Mouse (Mus musculus): ENCODE measurements around the gene Cox10. TPM values are rescaled to one million over a fixed set of nuclear protein-coding genes. Genes with fewer than 3 reads are reported as not detected.

Cox10 gene
- polyA plus RNA-seq, 1 experiment, result 32.9 TPM

DNA sequence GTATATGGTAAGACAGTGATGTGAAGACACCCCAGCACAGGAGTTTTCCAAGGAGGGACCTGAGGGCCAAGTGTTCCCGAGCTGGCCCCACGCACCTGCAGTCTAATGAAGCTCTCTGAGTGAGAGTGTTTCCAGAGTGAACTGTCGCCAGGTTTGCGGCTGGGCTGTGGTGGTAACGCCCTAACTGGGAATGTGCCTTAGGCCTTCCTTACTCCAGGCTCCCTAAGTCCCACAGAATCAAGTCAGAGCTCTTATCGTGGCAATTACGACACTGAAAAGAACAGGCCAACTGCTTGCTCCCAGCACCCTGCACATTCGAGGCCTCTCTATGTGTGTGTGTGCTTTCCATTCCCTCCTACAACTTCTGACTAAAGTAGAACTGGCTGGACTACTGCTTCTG, 51.8 kb downstream of the Cox10 start:
- Histone ChIP-seq H3K4me3 (ENCODE audit: insufficient read depth, low read depth, low read length) (no peak overlapping the region), H3K27ac (replicated peaks; ENCODE audit: low read depth, low read length) (no peak overlapping the region), H3K4me1 (ENCODE audit: control insufficient read depth, insufficient read depth, insufficient read length, low read length) (no peaks in the 10 kb centered on the region; the same call in 1 of the 2 replicates)

DNA sequence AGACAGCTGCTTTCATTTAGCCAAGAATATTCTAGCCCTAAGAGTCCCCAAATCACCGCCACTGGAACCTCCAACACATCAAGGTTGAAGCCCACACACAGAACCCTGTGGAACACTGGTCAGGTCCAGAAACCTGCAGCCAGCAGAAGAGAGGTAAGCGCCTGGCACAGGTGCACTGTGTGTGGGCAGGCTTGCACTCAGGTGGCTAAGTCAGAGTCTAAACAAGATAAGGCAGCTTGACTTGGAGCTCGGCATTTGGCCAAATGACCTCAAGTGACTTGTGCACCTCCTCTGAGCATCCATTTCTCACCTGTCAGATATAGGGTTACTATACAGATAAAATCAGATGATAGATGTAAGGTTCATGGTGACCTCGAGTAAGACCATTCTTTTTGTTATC, 53.4 kb downstream of the Cox10 start:
- Histone ChIP-seq H3K27ac (replicated peaks; ENCODE audit: low read depth, low read length) (no peak overlapping the region), H3K4me3 (ENCODE audit: insufficient read depth, low read depth, low read length) (no peak overlapping the region), H3K4me1 (ENCODE audit: control insufficient read depth, insufficient read depth, insufficient read length, low read length) (no peaks in the 10 kb centered on the region; the same call in 1 of the 2 replicates)

DNA sequence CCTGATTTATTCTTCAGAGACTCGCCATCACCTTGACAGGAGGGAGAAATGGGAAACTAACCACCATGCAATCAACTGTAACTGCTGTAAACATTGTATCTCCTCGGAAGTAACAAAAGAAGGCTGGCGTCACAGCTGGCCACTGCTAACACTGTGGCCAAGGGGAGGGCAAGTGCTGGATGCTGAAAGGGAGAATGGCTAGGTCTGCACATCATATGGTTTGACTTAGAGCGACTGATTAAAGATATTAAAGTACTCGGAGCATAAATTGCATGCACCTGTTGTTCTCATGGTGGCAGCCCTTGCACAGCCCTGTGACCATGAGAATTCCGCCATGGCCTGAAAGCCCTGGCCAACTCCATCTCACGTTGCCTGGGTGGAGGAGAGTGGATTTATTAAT, 54.7 kb downstream of the Cox10 start:
- no peaks in the 10 kb centered on the region; the same call in 1 of the 2 replicates for H3K4me1 ChIP-seq (ENCODE audit: control insufficient read depth, insufficient read depth, insufficient read length, low read length)
- no peak overlapping the region for H3K4me3 ChIP-seq (ENCODE audit: insufficient read depth, low read depth, low read length)
- H3K27ac ChIP-seq (replicated peaks; ENCODE audit: low read depth, low read length), result no peak overlapping the region

DNA sequence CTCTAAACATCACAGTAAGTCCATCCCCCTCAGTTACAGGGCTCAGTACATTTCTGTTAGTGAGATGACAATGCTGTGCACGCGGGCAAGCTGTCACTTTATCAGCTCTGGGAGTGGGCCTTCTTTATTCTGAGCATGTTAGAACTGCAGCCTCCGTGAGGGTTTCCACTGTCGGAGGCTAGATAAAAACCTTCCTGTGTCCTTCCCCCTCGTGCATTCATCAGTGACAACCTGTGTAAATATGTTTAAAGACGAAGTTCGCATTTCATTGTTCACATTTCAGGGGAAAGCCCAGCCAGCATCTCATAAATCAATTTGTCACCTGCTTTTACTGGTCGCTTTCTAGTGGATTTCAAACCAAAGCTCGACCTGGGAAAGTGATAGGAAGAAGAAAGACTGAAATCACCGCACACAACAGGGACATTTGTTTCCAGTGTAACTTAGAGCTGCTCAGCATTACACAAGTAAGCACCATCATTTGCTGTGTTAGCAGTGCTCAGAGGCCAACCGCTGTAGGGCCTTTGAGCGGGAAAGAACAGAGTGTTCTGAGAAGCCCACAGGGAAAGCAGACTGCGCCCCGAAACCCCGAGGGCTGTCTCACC, 55.8 kb downstream of the Cox10 start:
- Histone ChIP-seq H3K27ac (replicated peaks; ENCODE audit: low read depth, low read length) (no peak overlapping the region), H3K4me3 (ENCODE audit: insufficient read depth, low read depth, low read length) (no peak overlapping the region), H3K4me1 (ENCODE audit: control insufficient read depth, insufficient read depth, insufficient read length, low read length) (no peaks in the 10 kb centered on the region; the same call in 1 of the 2 replicates)

GRCm38 (mm10) chr11:64022403-64023047, 56.7 kb downstream of the Cox10 start:
- H3K27ac ChIP-seq (replicated peaks; ENCODE audit: low read depth, low read length), result no peak overlapping the region
- no peaks in the 10 kb centered on the region; the same call in 1 of the 2 replicates for H3K4me1 ChIP-seq (ENCODE audit: control insufficient read depth, insufficient read depth, insufficient read length, low read length)
- no peak overlapping the region for H3K4me3 ChIP-seq (ENCODE audit: insufficient read depth, low read depth, low read length)

DNA sequence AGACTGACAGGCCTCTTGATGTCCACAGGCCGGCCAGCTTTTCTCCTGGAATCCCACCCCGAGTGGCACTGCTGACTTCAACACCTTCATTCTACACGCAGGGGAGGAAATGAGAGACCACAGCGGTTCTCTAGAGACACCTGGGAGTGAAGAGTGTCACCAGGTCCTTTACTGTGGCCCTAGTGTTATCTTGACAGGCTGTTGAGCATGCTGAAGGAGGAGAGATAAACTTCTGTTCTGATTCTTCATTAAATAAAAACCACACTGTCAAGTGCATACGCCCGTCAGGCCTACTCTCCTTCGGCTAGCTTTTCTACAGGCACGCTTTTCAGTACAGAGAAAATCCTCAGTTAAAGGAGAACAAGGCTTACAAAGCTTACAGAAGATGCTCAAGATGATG, 60.0 kb downstream of the Cox10 start:
- Histone ChIP-seq H3K4me1 (ENCODE audit: control insufficient read depth, insufficient read depth, insufficient read length, low read length) (peaks cover 6% of the 10 kb centered on the region), H3K27ac (replicated peaks; ENCODE audit: low read depth, low read length) (no peak overlapping the region), H3K4me3 (ENCODE audit: insufficient read depth, low read depth, low read length) (no peak overlapping the region)

DNA sequence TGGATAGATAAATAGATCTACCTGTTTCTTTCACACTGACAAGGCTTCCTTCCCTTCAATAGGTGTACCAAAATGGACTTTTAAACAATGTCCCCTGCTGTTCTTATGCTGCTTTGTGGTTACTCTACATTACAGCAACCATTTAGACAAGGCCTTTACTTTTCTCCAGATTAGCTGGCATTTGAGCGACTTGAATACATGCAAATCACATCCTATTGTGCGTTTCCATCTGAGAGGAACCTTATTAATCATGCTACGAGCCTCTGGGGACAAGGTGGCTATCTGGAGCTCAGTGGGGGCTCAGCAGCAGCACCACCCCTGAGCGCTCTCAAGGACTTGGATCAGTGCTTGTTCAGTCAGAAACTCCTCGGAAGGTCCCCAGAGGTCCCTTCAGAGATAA, 61.1 kb downstream of the Cox10 start:
- Histone ChIP-seq H3K4me3 (ENCODE audit: insufficient read depth, low read depth, low read length) (no peak overlapping the region), H3K27ac (replicated peaks; ENCODE audit: low read depth, low read length) (no peak overlapping the region), H3K4me1 (ENCODE audit: control insufficient read depth, insufficient read depth, insufficient read length, low read length) (peaks cover 6% of the 10 kb centered on the region)

GRCm38 (mm10) chr11:64015309-64015708, 64.0 kb downstream of the Cox10 start:
- Histone ChIP-seq H3K4me3 (ENCODE audit: insufficient read depth, low read depth, low read length) (no peak overlapping the region), H3K27ac (replicated peaks; ENCODE audit: low read depth, low read length) (no peak overlapping the region), H3K4me1 (ENCODE audit: control insufficient read depth, insufficient read depth, insufficient read length, low read length) (peaks cover 6% of the 10 kb centered on the region)

DNA sequence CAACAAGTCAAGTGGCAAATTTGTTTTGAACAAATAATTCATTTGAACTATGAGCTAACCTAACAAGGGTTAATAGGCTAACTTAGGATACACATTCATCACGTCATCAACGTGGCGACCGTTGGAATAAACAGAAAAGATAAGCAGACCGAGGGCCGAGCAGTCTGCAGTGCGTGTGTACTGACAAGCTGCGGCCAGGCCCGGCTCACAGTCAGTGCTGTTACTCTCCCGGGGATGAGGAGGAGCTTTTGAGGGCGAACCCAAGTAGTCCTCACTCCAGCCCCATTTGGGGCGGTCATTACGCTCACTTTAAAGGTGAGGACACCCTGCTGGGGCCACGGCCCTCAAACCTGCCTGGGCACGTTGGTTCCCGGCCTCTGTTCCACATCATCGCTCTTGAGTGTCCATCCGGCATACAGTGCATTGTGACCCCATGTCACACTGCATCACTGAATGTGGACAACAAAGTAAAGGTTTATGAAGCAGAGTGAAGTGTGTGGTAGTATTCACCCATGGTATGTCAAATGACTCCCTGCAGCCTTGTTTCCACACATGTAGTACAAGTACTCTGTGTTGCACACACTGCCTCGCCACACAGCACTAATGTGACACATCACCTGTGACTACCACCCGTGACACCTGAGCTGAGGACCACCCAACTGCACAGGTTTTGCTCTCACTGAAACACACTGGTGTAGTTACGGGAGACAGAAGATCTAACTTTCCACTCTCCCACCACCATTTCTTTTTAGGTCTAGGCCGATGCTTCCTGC, 68.4 kb downstream of the Cox10 start:
- Histone ChIP-seq H3K27ac (replicated peaks; ENCODE audit: low read depth, low read length) (no peak overlapping the region), H3K4me3 (ENCODE audit: insufficient read depth, low read depth, low read length) (no peak overlapping the region), H3K4me1 (ENCODE audit: control insufficient read depth, insufficient read depth, insufficient read length, low read length) (peaks cover 3% of the 10 kb centered on the region)

DNA sequence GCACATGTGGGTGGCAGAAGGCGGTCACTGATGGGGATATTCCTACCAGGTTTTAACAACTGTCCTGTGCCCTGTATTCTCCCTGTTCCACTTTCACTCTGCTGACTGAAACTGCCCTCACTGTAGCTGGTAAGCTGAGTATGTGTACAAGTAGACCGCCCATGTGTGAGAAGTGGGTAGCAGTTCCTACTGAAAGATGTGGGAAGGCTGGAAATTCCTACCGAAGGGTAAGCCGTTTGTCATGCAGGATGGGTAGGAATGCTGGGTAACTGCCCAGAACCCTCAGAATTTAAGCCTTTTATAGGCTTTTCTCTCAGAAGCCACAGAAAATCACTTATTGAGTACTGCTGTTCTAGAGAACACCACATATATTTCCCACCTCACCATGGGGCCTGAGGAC, 75.1 kb downstream of the Cox10 start:
- Histone ChIP-seq H3K4me3 (ENCODE audit: insufficient read depth, low read depth, low read length) (no peak overlapping the region), H3K27ac (replicated peaks; ENCODE audit: low read depth, low read length) (no peak overlapping the region), H3K4me1 (ENCODE audit: control insufficient read depth, insufficient read depth, insufficient read length, low read length) (peaks cover 19% of the 10 kb centered on the region)

- H3K27ac ChIP-seq (replicated peaks; ENCODE audit: low read depth, low read length), result no peak overlapping the region
- H3K4me3 ChIP-seq (ENCODE audit: insufficient read depth, low read depth, low read length), result no peak overlapping the region
- H3K4me1 ChIP-seq (ENCODE audit: control insufficient read depth, insufficient read depth, insufficient read length, low read length), result peaks cover 19% of the 10 kb centered on the region
Observed at GRCm38 (mm10) chr11:64003484-64003883, 75.8 kb downstream of the Cox10 start.

DNA sequence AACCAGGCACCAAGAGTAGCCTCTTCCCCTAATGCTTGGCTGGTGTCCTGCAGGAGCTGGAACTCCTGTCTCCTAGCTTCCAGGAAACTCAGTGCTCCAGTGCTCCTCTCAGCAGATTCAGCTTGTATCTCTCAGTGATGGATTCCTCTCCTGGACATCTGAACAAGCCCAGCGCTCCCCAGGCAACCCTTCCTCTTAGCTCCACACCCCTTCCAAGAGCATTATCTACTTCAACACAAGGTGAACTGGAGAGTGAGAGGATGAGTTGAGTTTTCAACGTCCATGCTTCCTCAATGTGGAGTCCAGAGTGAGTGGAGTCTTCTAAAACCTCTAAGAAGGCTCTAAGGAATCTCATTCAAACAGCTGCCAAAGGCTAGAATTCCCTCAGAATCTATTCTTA, 76.6 kb downstream of the Cox10 start:
- no peak overlapping the region for H3K4me3 ChIP-seq (ENCODE audit: insufficient read depth, low read depth, low read length)
- H3K27ac ChIP-seq (replicated peaks; ENCODE audit: low read depth, low read length), result no peak overlapping the region
- H3K4me1 ChIP-seq (ENCODE audit: control insufficient read depth, insufficient read depth, insufficient read length, low read length), result peaks cover 19% of the 10 kb centered on the region

DNA sequence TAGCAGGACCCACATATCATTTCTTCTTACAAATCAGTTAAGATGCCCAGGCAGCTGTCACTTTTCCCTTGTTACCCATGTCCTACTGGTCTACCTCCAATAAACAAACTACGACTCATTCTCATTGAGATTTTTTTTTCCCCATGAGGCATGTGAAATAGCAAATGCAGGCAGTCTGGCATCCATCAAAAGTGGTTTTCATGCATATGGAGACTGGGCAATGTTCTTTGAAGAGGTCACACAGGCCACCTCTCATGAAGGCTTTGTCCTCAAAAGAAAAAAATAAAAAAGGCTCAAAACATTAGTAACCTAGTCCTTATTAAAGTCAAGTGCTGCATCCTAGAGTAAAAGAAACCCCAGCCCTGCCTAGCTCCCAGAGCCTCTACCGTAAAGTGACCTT, 78.2 kb downstream of the Cox10 start:
- H3K4me1 ChIP-seq (ENCODE audit: control insufficient read depth, insufficient read depth, insufficient read length, low read length), result peaks cover 19% of the 10 kb centered on the region
- H3K27ac ChIP-seq (replicated peaks; ENCODE audit: low read depth, low read length), result no peak overlapping the region
- no peak overlapping the region for H3K4me3 ChIP-seq (ENCODE audit: insufficient read depth, low read depth, low read length)

- no peak overlapping the region for H3K27ac ChIP-seq (replicated peaks; ENCODE audit: low read depth, low read length)
- peaks cover 19% of the 10 kb centered on the region for H3K4me1 ChIP-seq (ENCODE audit: control insufficient read depth, insufficient read depth, insufficient read length, low read length)
- no peak overlapping the region for H3K4me3 ChIP-seq (ENCODE audit: insufficient read depth, low read depth, low read length)
Observed at GRCm38 (mm10) chr11:64000200-64000794, 79.0 kb downstream of the Cox10 start.

- peaks cover 19% of the 10 kb centered on the region for H3K4me1 ChIP-seq (ENCODE audit: control insufficient read depth, insufficient read depth, insufficient read length, low read length)
- no peak overlapping the region for H3K27ac ChIP-seq (replicated peaks; ENCODE audit: low read depth, low read length)
- no peak overlapping the region for H3K4me3 ChIP-seq (ENCODE audit: insufficient read depth, low read depth, low read length)
Observed at GRCm38 (mm10) chr11:63999431-63999830, 79.8 kb downstream of the Cox10 start.

Measured in brown adipose tissue, adult 24 weeks (tissue).